Mouse (Mus musculus): ENCODE data around the gene Gbx1. TPM values are rescaled to one million over a fixed set of nuclear protein-coding genes. Genes with fewer than 3 reads are reported as not detected.
"Not testable (repeated sequence)": the region's sequence is repeated elsewhere in the genome, so short reads cannot be mapped to it uniquely, and the experiment has no call there.

Gbx1 gene
- not detected for total RNA-seq (2022)

GRCm38 (mm10) chr5:24526889-24527230, at the start of gene Gbx1:
Gene Gbx1, minus strand, starts transcription at chr5:24527202.
- no peak for DNase-seq (ENCODE audit: low spot score in 2 of 2)

- DNase-seq (ENCODE audit: low spot score in 2 of 2), result no peak
Measured at GRCm38 (mm10) chr5:24576801-24577182, 49.8 kb upstream of the Gbx1 start.

DNA sequence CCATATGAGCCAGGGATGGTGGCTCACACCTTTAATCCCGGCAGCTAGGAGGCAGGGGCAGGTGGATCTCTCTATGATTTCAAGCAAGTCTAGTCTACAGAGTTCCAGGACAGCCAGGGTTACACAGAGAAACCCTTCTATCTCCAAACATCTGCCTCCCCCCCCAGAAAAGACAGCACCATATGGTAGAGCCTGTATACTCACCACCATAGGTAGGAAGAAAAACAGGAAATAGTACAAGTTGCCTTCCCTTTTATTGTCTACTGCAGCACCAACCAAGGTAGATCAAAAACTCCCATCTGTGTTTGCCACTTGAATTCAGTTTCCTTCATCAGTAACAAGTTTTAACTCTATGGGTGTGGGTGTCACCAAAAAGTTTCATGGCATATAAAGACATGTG, 48.9 kb upstream of the Gbx1 start:
- no peak for DNase-seq (ENCODE audit: low spot score in 2 of 2)

GRCm38 (mm10) chr5:24556709-24557108, 29.7 kb upstream of the Gbx1 start, which contains the start of gene 4931409K22Rik:
Gene 4931409K22Rik, minus strand, starts transcription at chr5:24556809.
- no peak for DNase-seq (ENCODE audit: low spot score in 2 of 2)

- DNase-seq (ENCODE audit: low spot score in 2 of 2), result not testable (repeated sequence)
Measured at GRCm38 (mm10) chr5:24555335-24555734, 28.3 kb upstream of the Gbx1 start.

DNA sequence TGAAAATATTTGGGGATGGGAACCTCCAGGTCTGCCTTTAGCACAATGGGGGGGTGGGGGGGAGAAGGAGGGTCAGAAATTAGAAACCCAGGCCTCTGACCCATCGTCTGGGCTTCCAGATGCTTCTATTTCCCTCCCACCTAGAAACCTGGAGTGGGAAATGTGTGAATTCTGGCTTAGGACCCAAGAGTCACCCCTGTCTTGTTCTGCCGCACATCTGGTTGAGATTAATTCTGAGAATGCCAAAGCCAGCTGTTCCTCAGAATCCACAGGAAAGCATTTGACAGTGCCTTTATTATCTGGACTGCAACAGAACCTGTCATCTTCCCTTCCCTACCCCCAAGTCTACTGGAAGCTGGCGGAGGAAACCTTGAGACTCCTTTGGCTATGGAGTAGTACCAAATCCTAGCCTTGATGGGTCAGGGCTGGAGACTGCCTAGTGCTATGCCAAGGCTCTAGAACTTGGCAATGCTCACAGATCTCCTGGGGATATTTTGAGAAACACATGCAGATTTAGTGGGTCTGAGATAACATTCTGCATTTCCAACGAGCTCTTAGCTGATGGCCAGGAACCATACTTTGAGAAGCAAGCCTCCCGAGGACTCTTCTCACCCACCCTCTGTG, 26.7 kb upstream of the Gbx1 start:
- no peak for DNase-seq (ENCODE audit: low spot score in 2 of 2)

- no peak for DNase-seq (ENCODE audit: low spot score in 2 of 2)
Measured at GRCm38 (mm10) chr5:24551317-24551688, 24.3 kb upstream of the Gbx1 start.

DNA sequence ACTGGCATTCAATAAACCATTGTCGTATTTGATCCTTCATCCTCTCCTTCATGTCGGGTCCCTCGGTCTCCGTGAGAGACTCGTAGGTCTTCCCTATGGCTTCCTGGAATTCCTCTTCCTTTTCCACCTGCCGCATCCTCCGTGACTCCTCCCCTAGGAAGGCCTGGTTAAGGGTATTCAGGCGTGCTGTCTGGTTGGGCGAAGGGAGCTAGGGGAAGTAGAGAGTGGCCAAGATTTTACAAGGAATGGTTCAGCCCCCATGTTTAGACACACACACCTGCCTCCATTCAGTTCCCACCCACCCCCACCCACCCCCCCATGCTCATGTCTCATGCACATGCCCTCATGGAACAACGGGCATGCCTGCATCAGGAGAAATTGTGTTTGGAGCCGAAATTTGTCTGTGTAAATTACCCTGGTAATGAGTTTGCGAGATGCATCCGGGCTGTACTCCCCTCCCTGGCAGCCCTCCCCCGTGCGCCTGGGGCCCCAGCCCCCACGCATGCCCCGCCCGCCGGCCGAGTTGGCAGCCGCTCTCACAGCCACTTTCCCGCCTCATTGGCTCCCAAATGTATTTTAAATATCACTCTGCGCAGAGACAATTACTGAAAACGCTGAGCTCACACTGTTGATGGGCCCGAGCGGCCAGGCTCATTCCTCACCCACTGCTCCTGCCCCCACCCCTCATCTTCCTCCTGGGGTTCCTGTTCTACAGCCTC, 23.8 kb upstream of the Gbx1 start:
- DNase-seq (ENCODE audit: low spot score in 2 of 2), result peak in 1 of 2 experiments; percentile 41

DNA sequence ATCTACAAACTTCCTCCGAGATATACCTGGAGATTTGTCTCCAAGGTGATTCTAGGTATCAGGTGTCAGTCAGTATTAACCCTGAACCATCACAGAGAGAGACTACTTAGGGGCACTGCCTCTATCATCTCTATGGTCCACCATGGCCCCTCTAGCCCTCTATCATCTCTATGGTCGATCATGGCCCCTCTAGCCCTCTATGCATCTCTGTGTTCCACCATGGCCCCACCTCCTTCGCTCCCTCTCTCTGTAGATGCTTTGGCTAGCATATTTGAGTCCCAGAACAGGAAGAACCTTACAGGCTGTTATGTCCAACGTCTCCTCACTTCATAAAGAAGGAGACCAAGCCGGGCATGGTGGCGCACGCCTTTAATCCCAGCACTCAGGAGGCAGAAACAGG, 15.6 kb upstream of the Gbx1 start:
- DNase-seq (ENCODE audit: low spot score in 2 of 2), result no peak

- no peak for DNase-seq (ENCODE audit: low spot score in 2 of 2)
Measured at GRCm38 (mm10) chr5:24541144-24541569, 14.2 kb upstream of the Gbx1 start.

- no peak for DNase-seq (ENCODE audit: low spot score in 2 of 2)
Measured at GRCm38 (mm10) chr5:24540387-24541143, 13.6 kb upstream of the Gbx1 start, which contains the start of gene Asb10. Gene Asb10, minus strand, starts transcription at chr5:24540978.

DNA sequence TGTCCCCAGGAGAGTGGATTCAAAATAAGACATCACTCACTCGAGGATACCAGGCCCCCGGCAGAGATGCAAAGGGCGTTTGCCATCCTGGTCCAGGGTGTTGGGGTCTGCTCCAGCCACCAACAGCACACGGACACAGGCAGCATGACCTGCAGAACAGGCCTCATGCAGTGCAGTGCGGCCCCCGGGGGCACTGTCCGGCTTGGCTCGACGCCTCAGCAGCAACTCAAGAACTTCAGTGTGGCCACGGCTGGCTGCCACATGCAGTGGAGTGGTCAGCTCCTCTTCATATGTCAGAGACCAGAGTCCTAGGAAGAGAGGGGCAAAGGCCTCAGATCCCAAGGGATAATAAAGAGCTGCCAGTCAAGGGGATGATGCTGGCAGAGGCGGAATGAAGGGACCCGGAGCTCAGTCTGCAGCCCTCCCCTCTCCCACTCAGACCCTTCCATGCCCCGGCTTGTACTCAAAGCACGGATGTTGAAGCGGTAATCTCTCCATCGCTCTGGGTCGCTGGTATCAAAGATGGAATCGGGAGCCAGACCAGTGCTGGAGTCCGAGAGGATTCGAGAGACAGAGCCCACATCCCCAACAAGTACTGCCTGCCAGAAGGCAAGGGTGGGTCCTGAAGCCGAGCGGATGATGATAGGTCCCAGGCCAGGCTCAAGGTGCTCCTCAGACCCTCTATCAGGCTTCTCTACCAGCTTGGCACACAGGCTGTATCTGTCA, 12.7 kb upstream of the Gbx1 start:
- DNase-seq (ENCODE audit: low spot score in 2 of 2), result no peak

- DNase-seq (ENCODE audit: low spot score in 2 of 2), result no peak
Measured at GRCm38 (mm10) chr5:24537618-24538017, 10.6 kb upstream of the Gbx1 start.

DNA sequence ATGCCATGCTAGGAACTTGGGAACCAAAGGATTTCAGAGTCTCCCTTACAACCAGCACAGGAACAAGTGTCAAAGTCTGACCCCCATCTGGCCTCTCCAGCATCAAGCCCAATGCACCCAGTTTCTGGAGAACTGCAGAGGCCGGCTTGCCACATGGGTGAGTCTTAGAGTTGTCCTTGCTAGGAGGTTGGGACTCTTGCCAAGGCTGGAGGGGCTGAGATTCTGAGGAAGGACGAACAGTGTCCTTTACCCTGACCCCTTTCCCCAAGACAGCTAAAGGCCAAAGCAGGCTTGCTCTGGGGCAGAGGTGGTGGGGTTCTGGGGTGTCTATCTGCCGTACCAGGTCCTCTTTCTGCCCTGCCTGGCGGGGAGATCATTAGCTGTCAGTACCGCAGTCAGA, 9.5 kb upstream of the Gbx1 start:
- no peak for DNase-seq (ENCODE audit: low spot score in 2 of 2)

- DNase-seq (ENCODE audit: low spot score in 2 of 2), result no peak
Measured at GRCm38 (mm10) chr5:24535731-24536130, 8.7 kb upstream of the Gbx1 start.

- DNase-seq (ENCODE audit: low spot score in 2 of 2), result no peak
Measured at GRCm38 (mm10) chr5:24534292-24534691, 7.3 kb upstream of the Gbx1 start.

DNA sequence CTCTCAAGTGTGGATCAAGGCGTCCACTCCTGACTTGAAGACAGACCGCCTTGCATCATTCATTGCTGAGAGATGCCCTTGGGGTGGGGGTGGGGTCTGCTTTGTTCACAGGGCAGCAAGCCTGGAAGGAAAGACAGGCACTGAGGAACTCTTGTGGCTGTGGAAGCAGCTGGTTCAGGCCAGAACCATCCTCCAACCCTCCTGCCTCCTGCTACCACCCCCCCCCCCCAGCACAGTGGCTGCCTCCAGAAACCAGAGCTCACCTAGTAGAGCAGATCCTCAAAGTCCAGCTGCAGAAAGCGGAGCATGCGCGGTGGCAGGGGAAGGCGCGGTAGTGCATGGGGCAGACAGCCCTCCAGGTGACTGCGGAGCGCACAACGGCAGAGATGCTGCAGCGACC, 6.4 kb upstream of the Gbx1 start:
- no peak for DNase-seq (ENCODE audit: low spot score in 2 of 2)

GRCm38 (mm10) chr5:24530042-24530689, 3.2 kb upstream of the Gbx1 start:
- DNase-seq (ENCODE audit: low spot score in 2 of 2), result peak; percentile 79 to 92

GRCm38 (mm10) chr5:24527780-24528179, 778 bp upstream of the Gbx1 start:
- DNase-seq (ENCODE audit: low spot score in 2 of 2), result no peak

- DNase-seq (ENCODE audit: low spot score in 2 of 2), result no peak
Measured at GRCm38 (mm10) chr5:24526190-24526888, 663 bp downstream of the Gbx1 start.

Data from layer of hippocampus, adult 8-10 months (tissue).